Mouse (Mus musculus) midbrain, embryonic 13.5 days (tissue): ENCODE results near the gene Lrg1. TPM values are rescaled to one million over a fixed set of nuclear protein-coding genes. Genes with fewer than 3 reads are reported as not detected.
"Not testable (repeated sequence)": the region's sequence is repeated elsewhere in the genome, so short reads cannot be mapped to it uniquely, and the experiment has no call there.

Experiments
- ATAC-seq: fragments of 200-750 bp; cut with Nextera tagmentation; 2 replicates; pipeline ENCODE4 v1.8.0; 2017; ENCODE audit warnings: mild to moderate bottlenecking, moderate TSS enrichment, moderate library complexity
- H3K27ac ChIP-seq: fragments of 300-500 bp; sonication (generic); 2 replicates; pipeline ENCODE4 v1.5.1; 2015; ENCODE audit warnings: inconsistent platforms, mild to moderate bottlenecking, moderate library complexity
- H3K27me3 ChIP-seq: fragments of 300-500 bp; sonication (generic); 2 replicates; pipeline ENCODE4 v1.6.1; 2015; ENCODE audit warnings: mild to moderate bottlenecking, inconsistent platforms
- H3K36me3 ChIP-seq: fragments of 300-500 bp; sonication (generic); 2 replicates; pipeline ENCODE4 v1.6.1; 2015; ENCODE audit warnings: mild to moderate bottlenecking, inconsistent platforms
- H3K4me1 ChIP-seq: fragments of 300-500 bp; sonication (generic); replicated peaks from 2 replicates; pipeline ENCODE4 v1.6.1; 2015; ENCODE audit warnings: inconsistent platforms
- H3K4me2 ChIP-seq: fragments of 300-500 bp; sonication (generic); replicated peaks from 2 replicates; pipeline ENCODE4 v1.6.1; 2015; ENCODE audit warnings: moderate library complexity, mild to moderate bottlenecking, inconsistent platforms
- H3K4me3 ChIP-seq: fragments of 300-500 bp; sonication (generic); replicated peaks from 2 replicates; pipeline ENCODE4 v1.5.1; 2015; ENCODE audit warnings: mild to moderate bottlenecking, inconsistent platforms
- H3K9ac ChIP-seq: fragments of 300-500 bp; sonication (generic); replicated peaks from 2 replicates; pipeline ENCODE4 v1.6.1; 2015; ENCODE audit warnings: mild to moderate bottlenecking, inconsistent platforms
- H3K9me3 ChIP-seq: fragments of 300-500 bp; sonication (generic); 2 replicates; pipeline ENCODE4 v1.6.1; 2016; ENCODE audit warnings: mild to moderate bottlenecking, inconsistent platforms
- WGBS: fragments of 180-500 bp; shearing (Covaris S2); methylation state at CpG from one replicate; pipeline ENCODE4 v1.1.7; 2015; 5-methylcytosine and 5-hydroxymethylcytosine counted together
- polyA plus RNA-seq: library from polyadenylated mRNA; unstranded; fragments of >200 nt; fragmentation: Nextera tagmentation; extraction: Ambion mirVana; gene quantifications from 2 replicates; pipeline ENCODE4 v1.2.1, GENCODE M21; 2015

Lrg1 gene
- polyA plus RNA-seq, 1 experiment from 2014 or later, result 0.15 TPM

DNA sequence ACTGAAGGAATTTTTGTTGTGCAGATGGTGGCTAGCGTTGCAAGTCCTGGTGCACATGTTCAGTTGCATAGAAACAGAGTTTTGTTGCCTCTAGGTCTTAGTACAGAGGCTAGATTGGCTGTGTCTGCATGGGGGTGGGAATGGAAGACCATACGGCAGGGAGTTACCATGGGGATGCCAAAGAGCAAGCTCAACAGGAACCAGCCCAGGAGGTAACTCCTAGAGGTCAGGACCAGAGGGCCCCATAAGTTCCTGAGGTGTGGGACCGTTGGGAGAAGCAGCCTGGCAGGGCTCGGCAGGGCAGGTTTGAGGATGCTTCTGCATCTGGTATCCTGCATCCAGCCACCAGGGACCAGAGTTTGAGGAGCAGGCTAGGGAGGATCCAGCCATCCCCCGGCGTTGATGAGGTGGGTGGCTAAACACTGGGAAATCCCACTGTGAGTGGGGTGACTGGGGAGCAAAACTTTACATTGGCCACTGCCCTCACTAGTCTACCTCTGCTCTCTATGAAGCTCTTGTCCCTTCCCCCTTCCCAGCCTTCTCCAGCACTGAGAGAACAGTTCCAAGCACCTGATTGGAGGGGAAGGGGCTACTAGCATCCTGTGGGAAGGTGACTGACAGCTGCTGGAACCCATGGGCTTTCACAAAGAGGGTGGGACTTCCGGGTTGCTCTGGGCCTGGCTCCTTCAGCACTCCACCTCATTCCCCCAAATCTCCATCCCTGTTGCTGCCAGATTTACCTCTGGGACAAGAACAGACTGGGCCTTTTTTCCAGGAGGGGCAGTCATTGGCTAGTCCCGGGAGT is 40.8 kb downstream of the Lrg1 start:
- no peaks in the 10 kb centered on the region for H3K27me3 ChIP-seq
- H3K36me3 ChIP-seq, result peaks cover 28% of the 10 kb centered on the region
- peak overlapping the region; percentile 76 for H3K27ac ChIP-seq
- ATAC-seq, result peak; percentile 64
- H3K4me1 ChIP-seq, result peaks cover 32% of the 10 kb centered on the region
- 3% methylated on average over 8 of the region's 8 CpGs for WGBS
- peak overlapping the region; percentile 84 for H3K9ac ChIP-seq
- peak overlapping the region; percentile 100 for H3K4me2 ChIP-seq
- H3K9me3 ChIP-seq, result no peaks in the 10 kb centered on the region
- peak overlapping the region; percentile 86 for H3K4me3 ChIP-seq

DNA sequence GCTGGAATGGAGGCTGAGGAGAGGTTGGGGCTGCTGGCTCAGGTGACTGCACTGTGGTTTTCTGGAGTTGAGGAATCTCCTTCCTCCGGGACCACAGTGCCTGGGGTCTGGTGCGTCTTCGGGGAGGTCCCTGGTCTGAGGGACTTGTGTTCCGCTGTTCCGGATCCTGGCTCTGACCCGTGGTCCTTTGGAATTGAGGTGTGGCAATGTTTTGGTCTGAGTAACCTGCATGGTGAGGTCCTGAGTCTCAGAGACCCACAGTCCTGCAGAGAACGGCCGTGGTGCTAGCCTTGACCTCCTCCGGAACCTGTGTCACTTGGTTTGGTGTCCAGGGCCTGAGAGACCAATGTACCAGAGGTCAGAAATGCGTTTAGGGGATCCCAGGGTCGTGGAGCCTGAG is 41.9 kb downstream of the Lrg1 start:
- WGBS, result 1% methylated on average over 11 of the region's 11 CpGs
- Histone ChIP-seq H3K4me3 (peak overlapping the region; percentile 86), H3K27ac (peak overlapping the region; percentile 79), H3K27me3 (no peaks in the 10 kb centered on the region), H3K36me3 (peaks cover 20% of the 10 kb centered on the region), H3K9ac (peak overlapping the region; percentile 84), H3K9me3 (no peaks in the 10 kb centered on the region), H3K4me1 (peaks cover 37% of the 10 kb centered on the region), H3K4me2 (peak overlapping the region; percentile 100)
- ATAC-seq, result no peak

DNA sequence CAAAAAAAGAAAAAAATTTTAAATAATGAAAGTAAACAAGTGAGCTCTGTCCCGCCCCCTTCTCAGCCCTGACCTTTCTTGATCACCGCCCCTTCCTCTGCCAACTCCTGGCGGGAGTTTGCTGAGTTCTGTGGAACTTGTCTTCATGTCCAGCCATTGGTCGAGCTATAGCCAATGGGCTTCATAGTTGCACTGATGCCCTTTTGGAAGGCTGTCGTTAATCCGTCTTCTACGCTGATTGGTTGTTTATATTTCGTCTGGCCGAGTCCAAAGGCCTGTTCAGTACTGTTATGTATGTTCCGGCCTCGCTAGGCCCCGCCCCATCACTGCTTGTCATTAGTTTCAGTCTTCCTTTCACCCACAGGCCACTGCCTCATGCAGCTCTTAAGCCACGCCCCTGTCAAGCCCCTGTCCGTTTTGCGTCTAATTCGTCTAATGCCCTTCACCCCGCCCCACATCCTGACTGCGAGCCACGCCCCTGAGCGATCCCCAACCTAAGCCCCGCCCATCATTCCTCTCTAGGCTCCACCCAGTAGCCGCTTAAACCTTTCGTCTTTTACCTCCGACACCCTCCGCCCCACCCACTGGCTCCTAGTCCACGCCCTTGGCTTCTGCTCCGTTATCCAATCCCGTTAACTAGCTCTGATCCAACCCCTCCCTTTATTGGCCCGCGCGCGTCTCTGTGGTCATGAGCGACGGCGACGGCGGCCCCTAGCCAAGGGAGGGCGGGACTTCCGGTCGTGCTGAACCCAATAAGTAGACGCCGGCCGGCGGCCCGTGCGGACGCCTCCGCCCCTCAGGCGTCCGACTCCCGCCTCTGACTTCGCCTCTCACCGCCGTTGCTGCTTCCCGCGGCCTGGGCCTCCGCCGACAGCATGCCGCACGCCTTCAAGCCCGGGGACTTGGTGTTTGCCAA is 42.7 kb downstream of the Lrg1 start, which contains the start of gene Hdgfl2:
Gene Hdgfl2 (plus strand): TSS at position 755 of the 916 bp plus-strand sequence.
- Histone ChIP-seq H3K4me2 (peak within 1 kb of the TSS; percentile 100), H3K27ac (peak within 1 kb of the TSS; percentile 79), H3K4me1 (peaks cover 38% of the 10 kb centered on the region), H3K4me3 (peak within 1 kb of the TSS; percentile 86), H3K9me3 (no peaks in the 10 kb centered on the region), H3K36me3 (peaks cover 17% of the 10 kb centered on the region), H3K27me3 (no peaks in the 10 kb centered on the region), H3K9ac (peak within 1 kb of the TSS; percentile 84)
- peak; percentile 95 for ATAC-seq
- WGBS, result under 1% methylated on average over 61 of the region's 61 CpGs

DNA sequence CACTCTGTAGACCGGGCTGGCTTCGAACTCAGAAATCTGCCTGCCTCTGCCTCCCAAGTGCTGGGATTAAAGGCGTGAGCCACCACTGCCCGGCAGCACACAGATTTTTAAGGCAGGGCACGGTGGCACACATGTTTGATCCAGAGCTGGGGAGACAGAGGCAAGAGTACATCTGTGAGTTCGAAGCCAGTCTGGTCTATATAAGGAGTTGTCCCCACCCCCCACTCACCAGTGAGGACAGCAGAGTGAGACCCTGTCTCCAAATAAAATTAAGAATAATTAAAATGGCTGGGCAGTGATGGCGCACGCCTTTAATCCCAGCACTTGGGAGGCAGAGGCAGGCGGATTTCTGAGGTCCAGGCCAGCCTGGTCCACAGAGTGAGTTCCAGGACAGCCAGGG is 43.4 kb downstream of the Lrg1 start:
- peaks cover 44% of the 10 kb centered on the region for H3K4me1 ChIP-seq
- H3K4me3 ChIP-seq, result peak overlapping the region; percentile 13; the same call in 1 of the 2 replicates
- not testable (repeated sequence) for H3K27me3 ChIP-seq, H3K9ac ChIP-seq, H3K27ac ChIP-seq, H3K9me3 ChIP-seq, ATAC-seq
- H3K36me3 ChIP-seq, result peaks cover 12% of the 10 kb centered on the region
- WGBS, result 65% methylated on average over 9 of the region's 9 CpGs
- peak overlapping the region; percentile 34 for H3K4me2 ChIP-seq

DNA sequence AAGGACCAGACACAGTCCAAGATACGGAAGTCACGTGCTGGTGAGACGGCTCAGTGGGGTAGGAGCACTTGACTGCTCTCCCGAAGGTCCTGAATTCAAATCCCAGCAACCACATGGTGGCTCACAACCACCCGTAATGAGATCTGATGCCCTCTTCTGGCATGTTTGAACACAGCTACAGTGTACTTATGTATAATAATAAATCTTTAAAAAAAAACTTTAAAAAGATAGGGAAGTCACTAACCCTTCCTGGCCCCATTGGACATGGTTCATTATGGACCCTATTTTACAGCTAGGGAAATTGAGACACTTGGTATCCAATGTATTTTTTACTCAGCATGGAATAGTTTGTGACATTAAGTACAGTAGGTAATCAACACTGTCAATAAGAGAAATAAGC is 44.3 kb downstream of the Lrg1 start:
- H3K36me3 ChIP-seq, result peaks cover 12% of the 10 kb centered on the region
- H3K4me1 ChIP-seq, result peaks cover 41% of the 10 kb centered on the region
- H3K27me3 ChIP-seq, result no peaks in the 10 kb centered on the region
- H3K4me3 ChIP-seq, result no peak overlapping the region
- H3K9me3 ChIP-seq, result no peaks in the 10 kb centered on the region
- no peak overlapping the region for H3K27ac ChIP-seq
- H3K4me2 ChIP-seq, result no peak overlapping the region
- no peak overlapping the region for H3K9ac ChIP-seq
- ATAC-seq, result no peak
- 92% methylated on average over 5 of the region's 5 CpGs for WGBS

DNA sequence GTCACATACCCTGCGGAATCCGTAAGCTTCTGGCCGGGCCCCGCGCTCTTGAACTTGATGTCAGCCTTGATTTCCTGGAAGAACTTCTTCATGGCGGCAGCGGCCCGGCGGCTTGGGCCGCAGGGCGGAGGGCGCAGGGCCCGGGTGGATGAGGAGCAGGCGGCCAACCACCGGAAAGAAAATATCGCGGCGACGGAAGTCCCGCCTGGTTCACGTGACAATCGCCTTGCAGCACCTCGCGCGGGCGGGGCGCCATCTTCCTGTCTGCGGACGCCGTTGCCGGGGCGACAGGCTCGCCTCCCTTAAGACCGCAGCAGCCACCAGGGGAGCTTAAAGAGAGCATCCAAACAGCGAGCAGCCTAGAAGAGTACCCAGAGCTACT is 47.0 kb downstream of the Lrg1 start, which contains the start of gene Ubxn6:
Gene Ubxn6 (minus strand): TSS at position 202 of the 382 bp plus-strand sequence.
- H3K4me1 ChIP-seq, result peaks cover 14% of the 10 kb centered on the region
- peak; percentile 66 for ATAC-seq
- H3K4me3 ChIP-seq, result peak within 1 kb of the TSS; percentile 80
- H3K27ac ChIP-seq, result peak within 1 kb of the TSS; percentile 92
- peak within 1 kb of the TSS; percentile 73 for H3K4me2 ChIP-seq
- H3K9me3 ChIP-seq, result no peaks in the 10 kb centered on the region
- peaks cover 33% of the 10 kb centered on the region for H3K36me3 ChIP-seq
- peak within 1 kb of the TSS; percentile 86 for H3K9ac ChIP-seq
- under 1% methylated on average over 35 of the region's 35 CpGs for WGBS
- H3K27me3 ChIP-seq, result no peaks in the 10 kb centered on the region

DNA sequence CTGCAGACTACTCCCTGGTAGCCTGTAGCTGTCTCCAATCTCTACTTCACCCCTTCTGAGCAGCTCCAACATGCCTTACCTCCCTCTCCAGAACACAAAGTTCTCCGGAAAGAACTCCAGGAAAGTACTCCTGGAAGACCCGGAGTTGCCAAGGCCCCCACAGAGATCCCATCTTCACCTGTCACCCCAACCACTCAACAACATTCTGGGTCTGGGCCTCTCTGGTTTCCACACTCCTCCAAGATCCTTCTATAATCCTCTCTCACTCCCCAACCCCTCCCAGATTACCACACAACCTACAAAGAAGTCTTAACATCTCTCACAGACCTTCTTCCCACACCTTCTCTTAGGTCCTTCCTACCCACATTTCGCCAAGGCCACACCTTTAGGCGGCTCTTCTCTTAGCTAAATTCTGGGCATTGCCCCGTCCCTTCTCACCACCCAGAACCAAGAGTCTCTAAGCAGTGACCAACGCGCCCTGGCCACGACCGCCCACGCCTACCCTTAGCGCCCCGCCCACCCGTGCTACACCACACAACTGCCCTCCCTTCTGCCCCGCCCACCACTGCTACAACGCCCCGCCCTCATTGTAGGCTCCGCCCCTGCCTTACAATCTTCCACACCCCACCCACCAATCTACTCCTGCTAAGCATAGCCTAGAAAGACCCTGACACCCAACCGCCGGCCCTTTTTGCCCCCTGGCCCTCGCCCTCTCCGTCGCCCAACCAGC is 47.5 kb downstream of the Lrg1 start:
- 7% methylated on average over 22 of the region's 22 CpGs for WGBS
- Histone ChIP-seq H3K9ac (peak overlapping the region; percentile 86), H3K4me3 (peak overlapping the region; percentile 80), H3K27me3 (no peaks in the 10 kb centered on the region), H3K4me1 (peaks cover 14% of the 10 kb centered on the region), H3K27ac (peak overlapping the region; percentile 92), H3K36me3 (peaks cover 39% of the 10 kb centered on the region), H3K4me2 (peak overlapping the region; percentile 73), H3K9me3 (no peaks in the 10 kb centered on the region)
- ATAC-seq, result peak; percentile 1

DNA sequence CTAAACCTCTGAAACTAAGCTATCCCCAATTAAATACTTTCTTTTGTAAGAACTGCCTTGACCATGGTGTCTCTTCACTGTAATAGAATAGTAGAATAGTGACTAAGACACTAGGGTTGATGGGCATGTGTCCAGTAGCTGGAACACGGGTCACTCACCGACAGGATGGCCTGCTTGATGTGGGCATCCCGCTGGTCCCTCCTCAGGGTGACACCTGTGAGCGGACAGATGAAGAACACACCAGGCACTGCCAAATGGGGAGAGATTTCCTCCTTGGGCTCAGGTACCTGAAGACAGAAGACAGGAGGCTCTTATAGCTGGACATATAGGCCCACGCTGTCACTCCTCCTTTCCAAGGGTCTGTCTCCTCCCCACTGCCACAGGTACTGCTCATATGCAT is 49.6 kb downstream of the Lrg1 start:
- H3K9ac ChIP-seq, result no peak overlapping the region
- 92% methylated on average over 5 of the region's 5 CpGs for WGBS
- H3K4me1 ChIP-seq, result peaks cover 14% of the 10 kb centered on the region
- no peak for ATAC-seq
- H3K4me2 ChIP-seq, result no peak overlapping the region
- H3K36me3 ChIP-seq, result peaks cover 59% of the 10 kb centered on the region
- H3K27ac ChIP-seq, result no peak overlapping the region
- no peaks in the 10 kb centered on the region for H3K9me3 ChIP-seq
- H3K27me3 ChIP-seq, result no peaks in the 10 kb centered on the region
- H3K4me3 ChIP-seq, result no peak overlapping the region

DNA sequence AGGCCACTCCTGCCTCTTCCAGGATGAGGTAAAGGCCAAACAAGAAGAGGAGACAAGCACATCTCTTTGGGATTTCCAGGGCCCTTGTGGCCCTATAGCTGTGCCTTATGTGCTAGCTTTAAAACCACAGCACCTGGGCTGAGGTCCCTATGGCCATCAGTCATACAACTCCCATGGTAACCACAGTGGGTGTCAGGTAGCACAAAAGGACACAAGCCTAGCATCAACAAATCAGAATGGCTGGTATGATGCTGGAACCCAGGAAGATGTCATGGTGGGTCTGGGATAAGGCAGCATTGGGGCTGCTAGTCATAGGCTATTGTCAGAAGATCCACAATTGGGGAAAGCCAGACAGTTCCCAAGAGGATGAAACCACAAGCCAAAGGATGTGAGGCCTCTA is 50.7 kb downstream of the Lrg1 start:
- peaks cover 14% of the 10 kb centered on the region for H3K4me1 ChIP-seq
- no peaks in the 10 kb centered on the region for H3K9me3 ChIP-seq
- H3K4me3 ChIP-seq, result no peak overlapping the region
- no peaks in the 10 kb centered on the region for H3K27me3 ChIP-seq
- H3K4me2 ChIP-seq, result no peak overlapping the region
- H3K36me3 ChIP-seq, result peaks cover 70% of the 10 kb centered on the region
- no peak overlapping the region for H3K27ac ChIP-seq
- H3K9ac ChIP-seq, result no peak overlapping the region
- no peak for ATAC-seq
